Mouse (Mus musculus): ENCODE measurements around the gene Prrc2a.

- TF ChIP-seq TAL1 (IDR thresholded peaks at IDR 0.05; ENCODE audit: low read length) (no peak), GATA1 (IDR thresholded peaks at IDR 0.05; ENCODE audit: low read length) (no peak)
These were observed 16.6 kb downstream of the Prrc2a start for GRCm38 (mm10) chr17:35147922-35148639.

Data from erythroblast, embryonic 14.5 days (primary cell).